Mouse (Mus musculus): ENCODE measurements at regions not wholly inside any gene's neighbourhood (a gene's known extent, or its start where the extent isn't known, plus 50 kb on each side); places are given as distances from the start of the nearest gene placed in this dataset.
A peak's percentile ranks its signal among the peaks of the same experiment; 100 is the strongest.

DNA sequence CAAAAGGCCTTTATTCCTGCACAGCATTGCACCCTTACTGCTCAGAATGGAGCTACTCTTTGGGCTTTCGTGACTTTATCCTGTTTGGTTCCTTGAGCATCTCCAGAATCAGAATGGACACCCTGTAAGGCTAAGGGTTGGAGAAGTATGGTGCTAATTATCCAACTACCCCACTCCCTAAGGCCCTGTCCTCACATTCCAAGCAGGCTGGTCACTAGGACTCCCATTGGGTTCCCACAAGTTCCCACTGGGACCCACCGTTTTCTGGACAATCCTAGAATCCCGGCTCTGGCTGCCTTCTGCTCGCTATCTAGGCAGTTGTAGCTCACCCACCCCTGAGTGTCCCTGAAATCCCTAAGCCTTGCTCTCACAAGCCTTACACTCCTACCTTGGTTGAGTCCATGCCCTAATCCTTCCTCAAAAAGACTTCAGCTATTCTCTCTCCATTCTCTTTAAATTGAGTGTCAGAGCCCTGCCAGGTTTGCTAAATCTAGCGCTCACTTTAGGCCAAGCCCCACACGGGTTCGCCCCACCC, 146.1 kb downstream of the Efcab1 start:
- H3K27me3 ChIP-seq (ENCODE audit: control insufficient read depth, insufficient read depth, low read length): no peaks in the 10 kb centered on the region
- H3K9me3 ChIP-seq (replicated peaks; ENCODE audit: control insufficient read depth, low read length): no peaks in the 10 kb centered on the region
- H3K36me3 ChIP-seq (ENCODE audit: control insufficient read depth, insufficient read depth, low read length): no peaks in the 10 kb centered on the region
- H3K4me3 ChIP-seq (replicated peaks; ENCODE audit: low read length): no peak overlapping the region
- peaks cover 32% of the 10 kb centered on the region for H3K4me1 ChIP-seq (ENCODE audit: control insufficient read depth, insufficient read depth, low read length)
- no peak overlapping the region for H3K27ac ChIP-seq (ENCODE audit: low read length)
- H3K4me2 ChIP-seq (ENCODE audit: low read depth, low read length): peak overlapping the region; percentile 6; the same call in 1 of the 2 replicates
- peak; percentile 35 for ATAC-seq (ENCODE audit: insufficient read depth, low FRiP score)
- no peak overlapping the region for H3K9ac ChIP-seq (ENCODE audit: low read length)
- WGBS: 32% methylated on average over 7 of the region's 7 CpGs

DNA sequence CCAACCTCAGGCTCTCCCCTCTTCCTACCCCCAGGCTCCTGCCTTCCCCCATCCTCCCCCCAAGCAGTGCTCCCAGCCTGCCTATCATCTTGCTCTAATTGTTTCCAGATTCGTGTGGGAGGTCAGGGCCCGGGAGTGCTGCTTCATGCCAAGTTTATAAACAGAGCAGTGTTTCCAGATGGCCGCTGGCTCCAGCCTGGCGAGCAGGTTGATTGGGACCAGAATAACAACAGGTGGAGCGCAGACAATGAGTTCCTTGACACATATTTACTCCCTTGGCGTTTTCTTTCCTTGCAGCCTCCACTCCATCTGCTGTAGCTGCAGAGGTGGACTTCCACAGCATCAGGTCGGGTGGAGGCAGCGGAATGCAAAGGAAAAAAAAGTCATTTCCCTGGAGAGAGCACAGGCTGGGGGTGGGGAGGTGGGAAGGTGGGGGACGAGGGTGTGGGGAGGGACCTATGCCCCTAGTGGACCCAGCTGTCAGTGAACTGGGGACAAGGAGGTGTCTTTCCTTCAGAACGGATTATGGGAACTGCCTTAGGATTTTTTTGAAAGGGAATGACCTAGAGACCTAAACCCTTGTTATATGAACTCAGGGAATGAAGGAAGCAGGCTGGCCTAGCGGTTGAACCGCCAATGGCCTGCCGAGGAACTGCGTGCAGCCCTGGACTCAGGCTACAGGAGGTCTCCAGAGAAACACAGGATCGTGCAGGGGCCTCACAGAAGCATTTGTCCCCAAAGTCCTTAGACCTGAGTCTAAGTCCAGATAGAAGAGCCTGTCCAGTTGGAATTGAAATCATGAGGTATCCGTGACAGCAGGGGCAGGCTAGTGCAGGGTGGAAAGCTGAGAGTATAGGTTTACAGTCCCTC, 146.8 kb downstream of the Efcab1 start:
- H3K4me3 ChIP-seq (replicated peaks; ENCODE audit: low read length): no peak overlapping the region
- no peak overlapping the region for H3K9ac ChIP-seq (ENCODE audit: low read length)
- 8% methylated on average over 16 of the region's 16 CpGs for WGBS

GRCm38 (mm10) chr16:15053840-15054239, 147.4 kb downstream of the Efcab1 start:
- 23% methylated on average over 4 of the region's 4 CpGs for WGBS
- no peak overlapping the region for H3K27ac ChIP-seq (ENCODE audit: low read length)
- no peak overlapping the region for H3K4me2 ChIP-seq (ENCODE audit: low read depth, low read length)

More for the DNA sequence above, 146.8 kb downstream of the Efcab1 start:
- H3K9me3 ChIP-seq (replicated peaks; ENCODE audit: control insufficient read depth, low read length): no peaks in the 10 kb centered on the region
- H3K4me1 ChIP-seq (ENCODE audit: control insufficient read depth, insufficient read depth, low read length): peaks cover 32% of the 10 kb centered on the region
- H3K36me3 ChIP-seq (ENCODE audit: control insufficient read depth, insufficient read depth, low read length): no peaks in the 10 kb centered on the region
- no peak overlapping the region for H3K27ac ChIP-seq (ENCODE audit: low read length)
- ATAC-seq (ENCODE audit: insufficient read depth, low FRiP score): peak; percentile 89
- H3K4me2 ChIP-seq (ENCODE audit: low read depth, low read length): peak overlapping the region; percentile 6; the same call in 1 of the 2 replicates
- H3K27me3 ChIP-seq (ENCODE audit: control insufficient read depth, insufficient read depth, low read length): no peaks in the 10 kb centered on the region

DNA sequence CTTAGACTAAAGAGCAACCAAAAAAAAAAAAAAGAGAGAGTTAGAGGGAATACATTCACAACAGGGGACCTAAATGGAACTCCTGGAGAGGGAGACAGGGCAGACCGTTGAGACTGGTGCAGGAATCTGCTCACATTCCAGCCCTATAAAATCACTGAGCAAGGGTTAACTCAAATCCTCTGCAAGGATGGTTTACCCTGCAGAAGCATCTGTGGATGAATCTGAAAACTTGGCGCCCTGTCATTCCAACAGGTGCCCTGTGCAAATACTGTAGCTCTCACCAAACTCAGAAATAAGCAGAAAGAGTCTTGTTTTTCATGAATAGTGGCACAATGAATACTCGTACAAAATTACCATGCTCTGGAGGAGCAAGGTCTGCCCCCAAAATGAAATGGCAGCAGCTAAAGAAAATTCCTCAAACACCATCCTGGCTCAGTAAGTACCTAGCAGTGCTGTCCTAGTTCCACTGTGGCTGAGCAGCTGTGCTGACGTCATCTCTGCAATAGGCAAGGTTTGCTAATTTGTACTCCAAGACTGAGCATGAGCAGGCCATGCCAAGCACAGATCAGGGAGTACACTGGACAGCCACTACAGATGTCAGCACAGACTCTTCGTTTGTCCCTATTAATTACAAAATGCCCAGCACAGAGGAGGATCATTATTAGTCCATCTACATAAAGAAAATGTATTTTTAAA, 148.0 kb downstream of the Efcab1 start:
- 39% methylated on average over 5 of the region's 5 CpGs for WGBS
- H3K9ac ChIP-seq (ENCODE audit: low read length): no peak overlapping the region
- no peaks in the 10 kb centered on the region for H3K27me3 ChIP-seq (ENCODE audit: control insufficient read depth, insufficient read depth, low read length)
- peaks cover 32% of the 10 kb centered on the region for H3K4me1 ChIP-seq (ENCODE audit: control insufficient read depth, insufficient read depth, low read length)
- H3K4me2 ChIP-seq (ENCODE audit: low read depth, low read length): no peak overlapping the region
- no peak overlapping the region for H3K27ac ChIP-seq (ENCODE audit: low read length)
- H3K9me3 ChIP-seq (replicated peaks; ENCODE audit: control insufficient read depth, low read length): no peaks in the 10 kb centered on the region
- no peak overlapping the region for H3K4me3 ChIP-seq (replicated peaks; ENCODE audit: low read length)
- ATAC-seq (ENCODE audit: insufficient read depth, low FRiP score): no peak
- no peaks in the 10 kb centered on the region for H3K36me3 ChIP-seq (ENCODE audit: control insufficient read depth, insufficient read depth, low read length)

More at GRCm38 (mm10) chr16:15053840-15054239, 147.4 kb downstream of the Efcab1 start:
- H3K9ac ChIP-seq (ENCODE audit: low read length): no peak overlapping the region
- ATAC-seq (ENCODE audit: insufficient read depth, low FRiP score): no peak
- no peaks in the 10 kb centered on the region for H3K9me3 ChIP-seq (replicated peaks; ENCODE audit: control insufficient read depth, low read length)
- no peaks in the 10 kb centered on the region for H3K27me3 ChIP-seq (ENCODE audit: control insufficient read depth, insufficient read depth, low read length)
- H3K4me3 ChIP-seq (replicated peaks; ENCODE audit: low read length): no peak overlapping the region
- no peaks in the 10 kb centered on the region for H3K36me3 ChIP-seq (ENCODE audit: control insufficient read depth, insufficient read depth, low read length)
- H3K4me1 ChIP-seq (ENCODE audit: control insufficient read depth, insufficient read depth, low read length): peaks cover 32% of the 10 kb centered on the region

DNA sequence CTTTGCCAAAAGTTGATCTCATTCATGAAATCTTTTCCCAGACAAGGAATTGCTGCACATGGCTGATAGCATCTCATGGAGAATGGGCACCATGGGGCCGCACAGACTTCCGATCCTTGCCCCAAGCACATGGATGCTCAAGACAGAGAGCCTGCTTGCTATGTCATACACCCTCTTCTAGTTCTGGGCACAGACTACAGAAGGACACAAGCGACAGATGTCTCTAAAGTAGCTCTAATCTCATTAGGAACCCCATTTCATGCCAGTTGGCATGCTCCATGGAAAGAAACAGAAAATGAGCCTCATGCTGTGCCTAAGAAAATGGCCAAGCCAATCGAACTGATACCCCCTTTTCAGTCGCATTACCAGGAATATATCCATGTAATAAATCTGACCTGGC, 149.3 kb downstream of the Efcab1 start:
- H3K9me3 ChIP-seq (replicated peaks; ENCODE audit: control insufficient read depth, low read length): no peaks in the 10 kb centered on the region
- H3K4me1 ChIP-seq (ENCODE audit: control insufficient read depth, insufficient read depth, low read length): peaks cover 32% of the 10 kb centered on the region
- no peaks in the 10 kb centered on the region for H3K27me3 ChIP-seq (ENCODE audit: control insufficient read depth, insufficient read depth, low read length)
- no peak for ATAC-seq (ENCODE audit: insufficient read depth, low FRiP score)
- H3K4me3 ChIP-seq (replicated peaks; ENCODE audit: low read length): no peak overlapping the region
- no peak overlapping the region for H3K9ac ChIP-seq (ENCODE audit: low read length)
- H3K36me3 ChIP-seq (ENCODE audit: control insufficient read depth, insufficient read depth, low read length): no peaks in the 10 kb centered on the region
- WGBS: 84% methylated on average over 5 of the region's 5 CpGs
- no peak overlapping the region for H3K4me2 ChIP-seq (ENCODE audit: low read depth, low read length)
- no peak overlapping the region for H3K27ac ChIP-seq (ENCODE audit: low read length)

- no peak overlapping the region for H3K4me3 ChIP-seq (replicated peaks; ENCODE audit: low read length)
- H3K4me2 ChIP-seq (ENCODE audit: low read depth, low read length): no peak overlapping the region
- WGBS: 73% methylated on average over 7 of the region's 7 CpGs
These were observed 164.1 kb downstream of the Efcab1 start for GRCm38 (mm10) chr16:15070485-15070960.

GRCm38 (mm10) chr16:15074407-15074806, 168.0 kb downstream of the Efcab1 start:
- ATAC-seq (ENCODE audit: insufficient read depth, low FRiP score): no peak
- no peak overlapping the region for H3K27ac ChIP-seq (ENCODE audit: low read length)
- no peaks in the 10 kb centered on the region for H3K4me1 ChIP-seq (ENCODE audit: control insufficient read depth, insufficient read depth, low read length)
- H3K27me3 ChIP-seq (ENCODE audit: control insufficient read depth, insufficient read depth, low read length): no peaks in the 10 kb centered on the region
- no peaks in the 10 kb centered on the region for H3K36me3 ChIP-seq (ENCODE audit: control insufficient read depth, insufficient read depth, low read length)
- H3K9me3 ChIP-seq (replicated peaks; ENCODE audit: control insufficient read depth, low read length): no peaks in the 10 kb centered on the region
- H3K4me2 ChIP-seq (ENCODE audit: low read depth, low read length): no peak overlapping the region
- H3K4me3 ChIP-seq (replicated peaks; ENCODE audit: low read length): no peak overlapping the region
- no peak overlapping the region for H3K9ac ChIP-seq (ENCODE audit: low read length)

More at GRCm38 (mm10) chr16:15070485-15070960, 164.1 kb downstream of the Efcab1 start:
- Histone ChIP-seq H3K27ac (ENCODE audit: low read length) (no peak overlapping the region), H3K4me1 (ENCODE audit: control insufficient read depth, insufficient read depth, low read length) (no peaks in the 10 kb centered on the region), H3K36me3 (ENCODE audit: control insufficient read depth, insufficient read depth, low read length) (no peaks in the 10 kb centered on the region), H3K9me3 (replicated peaks; ENCODE audit: control insufficient read depth, low read length) (no peaks in the 10 kb centered on the region), H3K9ac (ENCODE audit: low read length) (no peak overlapping the region), H3K27me3 (ENCODE audit: control insufficient read depth, insufficient read depth, low read length) (no peaks in the 10 kb centered on the region)
- ATAC-seq (ENCODE audit: insufficient read depth, low FRiP score): no peak

GRCm38 (mm10) chr16:15083692-15084091, 177.3 kb downstream of the Efcab1 start:
- H3K9me3 ChIP-seq (replicated peaks; ENCODE audit: control insufficient read depth, low read length): no peaks in the 10 kb centered on the region
- no peak overlapping the region for H3K27ac ChIP-seq (ENCODE audit: low read length)
- no peak for ATAC-seq (ENCODE audit: insufficient read depth, low FRiP score)
- no peak overlapping the region for H3K4me2 ChIP-seq (ENCODE audit: low read depth, low read length)
- 75% methylated on average over 3 of the region's 3 CpGs for WGBS
- H3K9ac ChIP-seq (ENCODE audit: low read length): no peak overlapping the region
- no peaks in the 10 kb centered on the region for H3K27me3 ChIP-seq (ENCODE audit: control insufficient read depth, insufficient read depth, low read length)
- peaks cover 8% of the 10 kb centered on the region; the same call in 1 of the 2 replicates for H3K4me1 ChIP-seq (ENCODE audit: control insufficient read depth, insufficient read depth, low read length)
- no peaks in the 10 kb centered on the region for H3K36me3 ChIP-seq (ENCODE audit: control insufficient read depth, insufficient read depth, low read length)
- no peak overlapping the region for H3K4me3 ChIP-seq (replicated peaks; ENCODE audit: low read length)
